Mouse (Mus musculus): ENCODE results near the gene Hdac2. TPM values are rescaled to one million over a fixed set of nuclear protein-coding genes. Genes with fewer than 3 reads are reported as not detected.

Gene Hdac2
- polyA plus RNA-seq, 1 experiment from 2014 or later: 85.9 TPM

DNA sequence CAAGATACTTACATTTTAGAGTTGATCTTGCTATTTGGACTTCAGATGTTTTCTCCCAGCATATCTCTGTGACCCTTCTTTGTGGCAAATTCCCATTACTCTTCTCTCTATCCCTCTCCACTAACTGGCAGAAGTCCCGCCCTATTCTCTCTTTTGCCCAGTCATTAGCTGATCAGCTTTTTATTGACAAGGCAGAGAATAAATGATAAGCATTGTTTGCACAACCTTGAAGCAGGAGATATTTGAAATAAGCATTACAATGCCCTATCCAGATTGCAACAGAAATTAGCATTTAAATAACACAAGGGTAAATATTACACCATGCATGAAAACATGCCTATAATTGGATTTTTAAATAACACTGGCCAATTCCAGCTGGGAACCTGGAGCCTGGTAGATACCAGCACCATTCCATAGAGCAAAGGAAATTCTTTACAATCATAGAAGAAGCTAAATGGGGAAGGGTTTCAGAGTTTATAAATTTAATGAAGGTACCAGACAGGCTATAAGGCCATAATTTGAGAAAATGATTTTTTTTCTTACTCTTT, 14.7 kb upstream of the Hdac2 start:
- Histone ChIP-seq H3K27me3 (ENCODE audit: control insufficient read depth, insufficient read depth, low read length) (no peaks in the 10 kb centered on the region), H3K36me3 (ENCODE audit: control insufficient read depth, insufficient read depth, low read length) (no peaks in the 10 kb centered on the region), H3K4me2 (replicated peaks; ENCODE audit: low read depth) (no peak overlapping the region), H3K27ac (replicated peaks) (no peak overlapping the region), H3K9me3 (ENCODE audit: control insufficient read depth, low read length) (no peaks in the 10 kb centered on the region), H3K4me3 (ENCODE audit: low read depth, low read length) (no peak overlapping the region), H3K9ac (ENCODE audit: low read length) (no peak overlapping the region), H3K4me1 (replicated peaks; ENCODE audit: control insufficient read depth, insufficient read depth) (no peaks in the 10 kb centered on the region)
- WGBS: 85% methylated on average over 1 of the region's 1 CpGs
- ATAC-seq (ENCODE audit: low FRiP score, low TSS enrichment) (no peak), DNase-seq (ENCODE audit: low spot score) (no peak)
- no peak for TF ChIP-seq EP300 (optimal IDR thresholded peaks at IDR 0.05)
- TF ChIP-seq CTCF (IDR thresholded peaks at IDR 0.05; ENCODE audit: low read depth): no peak

- 51% methylated on average over 2 of the region's 2 CpGs for WGBS
- Histone ChIP-seq H3K4me3 (ENCODE audit: low read depth, low read length) (no peak overlapping the region), H3K9ac (ENCODE audit: low read length) (no peak overlapping the region), H3K9me3 (ENCODE audit: control insufficient read depth, low read length) (no peaks in the 10 kb centered on the region), H3K4me1 (replicated peaks; ENCODE audit: control insufficient read depth, insufficient read depth) (no peaks in the 10 kb centered on the region), H3K27me3 (ENCODE audit: control insufficient read depth, insufficient read depth, low read length) (no peaks in the 10 kb centered on the region), H3K4me2 (replicated peaks; ENCODE audit: low read depth) (no peak overlapping the region), H3K27ac (replicated peaks) (no peak overlapping the region), H3K36me3 (ENCODE audit: control insufficient read depth, insufficient read depth, low read length) (no peaks in the 10 kb centered on the region)
- TF ChIP-seq EP300 (optimal IDR thresholded peaks at IDR 0.05) (no peak), CTCF (IDR thresholded peaks at IDR 0.05; ENCODE audit: low read depth) (no peak)
- DNase-seq (ENCODE audit: low spot score): no peak
- ATAC-seq (ENCODE audit: low FRiP score, low TSS enrichment): no peak
These were observed 9.9 kb upstream of the Hdac2 start for GRCm38 (mm10) chr10:36964406-36964805.

DNA sequence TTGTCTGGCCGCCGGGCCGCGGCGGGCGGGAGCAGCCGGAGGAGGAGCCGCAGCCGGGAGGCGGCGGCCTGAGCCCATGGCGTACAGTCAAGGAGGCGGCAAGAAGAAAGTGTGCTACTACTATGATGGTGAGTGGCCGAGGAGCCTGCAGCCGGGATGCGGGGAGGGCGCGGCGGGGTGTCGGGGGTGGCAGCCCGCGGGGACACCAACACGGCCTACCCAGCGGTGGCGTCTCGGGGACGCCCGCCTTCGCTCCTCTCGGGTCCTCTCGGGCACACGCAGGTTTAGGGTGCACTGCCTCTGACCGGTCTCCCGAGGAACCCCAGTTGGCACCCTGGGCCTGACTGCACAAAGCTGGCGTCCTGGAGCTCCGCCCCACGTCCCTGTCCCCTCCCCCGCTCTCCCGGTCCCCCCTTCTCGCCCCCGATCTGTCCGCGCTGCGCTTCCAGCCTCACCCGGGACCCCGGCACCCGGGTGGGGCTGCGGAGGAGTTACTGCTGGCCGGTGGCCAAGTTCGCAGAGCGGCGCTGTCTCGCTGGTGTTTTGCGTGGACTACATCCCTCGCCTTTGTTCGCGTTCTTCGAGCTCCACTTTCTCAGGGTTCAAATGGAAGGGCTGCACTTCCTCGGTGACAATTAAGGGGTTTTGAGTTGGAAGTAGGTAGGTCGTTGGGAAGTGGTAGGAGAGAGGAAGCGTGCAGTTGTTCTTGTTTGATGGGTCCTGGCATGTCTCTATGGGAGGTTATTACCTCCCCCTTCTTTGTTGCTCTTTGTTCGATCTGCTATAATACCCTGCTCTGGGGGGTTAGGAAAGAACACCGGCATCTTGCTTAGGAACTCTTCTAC, 554 bp downstream of the Hdac2 start:
- no peak for TF ChIP-seq CTCF (IDR thresholded peaks at IDR 0.05; ENCODE audit: low read depth)
- no peak for TF ChIP-seq EP300 (optimal IDR thresholded peaks at IDR 0.05)
- Histone ChIP-seq H3K9me3 (ENCODE audit: control insufficient read depth, low read length) (no peaks in the 10 kb centered on the region), H3K4me2 (replicated peaks; ENCODE audit: low read depth) (peak overlapping the region; percentile 75), H3K9ac (ENCODE audit: low read length) (peak overlapping the region; percentile 97), H3K27me3 (ENCODE audit: control insufficient read depth, insufficient read depth, low read length) (no peaks in the 10 kb centered on the region), H3K4me3 (ENCODE audit: low read depth, low read length) (peak overlapping the region; percentile 94), H3K4me1 (replicated peaks; ENCODE audit: control insufficient read depth, insufficient read depth) (no peaks in the 10 kb centered on the region), H3K27ac (replicated peaks) (peak overlapping the region; percentile 98), H3K36me3 (ENCODE audit: control insufficient read depth, insufficient read depth, low read length) (no peaks in the 10 kb centered on the region)
- DNase-seq (ENCODE audit: low spot score) (peak; percentile 79), ATAC-seq (ENCODE audit: low FRiP score, low TSS enrichment) (peak; percentile 88)
- WGBS: under 1% methylated on average over 55 of the region's 63 CpGs

- H3K27me3 ChIP-seq (ENCODE audit: control insufficient read depth, insufficient read depth, low read length): no peaks in the 10 kb centered on the region
- no peaks in the 10 kb centered on the region for H3K36me3 ChIP-seq (ENCODE audit: control insufficient read depth, insufficient read depth, low read length)
- H3K27ac ChIP-seq (replicated peaks): no peak overlapping the region
- H3K4me3 ChIP-seq (ENCODE audit: low read depth, low read length): no peak overlapping the region
- TF ChIP-seq CTCF (IDR thresholded peaks at IDR 0.05; ENCODE audit: low read depth) (peak; percentile 3; the same call in 1 of the 2 replicates), EP300 (optimal IDR thresholded peaks at IDR 0.05) (no peak)
- H3K9me3 ChIP-seq (ENCODE audit: control insufficient read depth, low read length): no peaks in the 10 kb centered on the region
- ATAC-seq (ENCODE audit: low FRiP score, low TSS enrichment) (no peak), DNase-seq (ENCODE audit: low spot score) (no peak)
- no peaks in the 10 kb centered on the region for H3K4me1 ChIP-seq (replicated peaks; ENCODE audit: control insufficient read depth, insufficient read depth)
- 98% methylated on average over 4 of the region's 4 CpGs for WGBS
- H3K4me2 ChIP-seq (replicated peaks; ENCODE audit: low read depth): no peak overlapping the region
- H3K9ac ChIP-seq (ENCODE audit: low read length): no peak overlapping the region
These were observed 7.5 kb downstream of the Hdac2 start for GRCm38 (mm10) chr10:36981866-36982265.

GRCm38 (mm10) chr10:36992149-36992548, 17.8 kb downstream of the Hdac2 start:
- peaks cover 23% of the 10 kb centered on the region for H3K36me3 ChIP-seq (ENCODE audit: control insufficient read depth, insufficient read depth, low read length)
- no peaks in the 10 kb centered on the region for H3K4me1 ChIP-seq (replicated peaks; ENCODE audit: control insufficient read depth, insufficient read depth)
- TF ChIP-seq EP300 (optimal IDR thresholded peaks at IDR 0.05) (no peak), CTCF (IDR thresholded peaks at IDR 0.05; ENCODE audit: low read depth) (no peak)
- no peak for DNase-seq (ENCODE audit: low spot score)
- no peak overlapping the region for H3K9ac ChIP-seq (ENCODE audit: low read length)
- no peak overlapping the region for H3K4me2 ChIP-seq (replicated peaks; ENCODE audit: low read depth)
- 85% methylated on average over 2 of the region's 2 CpGs for WGBS
- no peak overlapping the region for H3K27ac ChIP-seq (replicated peaks)
- no peaks in the 10 kb centered on the region for H3K9me3 ChIP-seq (ENCODE audit: control insufficient read depth, low read length)
- H3K4me3 ChIP-seq (ENCODE audit: low read depth, low read length): no peak overlapping the region
- no peak for ATAC-seq (ENCODE audit: low FRiP score, low TSS enrichment)
- no peaks in the 10 kb centered on the region for H3K27me3 ChIP-seq (ENCODE audit: control insufficient read depth, insufficient read depth, low read length)

DNA sequence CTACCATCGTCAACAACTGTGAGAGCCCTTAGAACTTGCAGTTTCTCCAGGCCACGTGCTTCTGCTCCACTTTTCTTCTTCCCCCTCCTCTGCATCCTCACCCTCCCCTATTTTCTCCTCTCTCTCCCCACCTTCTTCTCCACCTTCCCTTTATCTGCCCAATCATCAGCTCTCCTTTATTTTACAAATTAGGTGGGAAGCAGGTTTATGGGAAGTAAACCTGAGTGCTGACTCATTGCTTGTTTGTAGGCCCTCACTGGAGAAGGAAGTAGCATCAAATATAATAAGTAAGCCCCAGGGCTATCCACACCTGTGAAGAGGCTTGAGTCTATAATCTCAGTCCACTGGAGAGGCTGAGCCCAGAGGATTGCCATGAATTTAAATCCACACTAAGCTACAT, 26.5 kb downstream of the Hdac2 start:
- Histone ChIP-seq H3K4me2 (replicated peaks; ENCODE audit: low read depth) (no peak overlapping the region), H3K27me3 (ENCODE audit: control insufficient read depth, insufficient read depth, low read length) (no peaks in the 10 kb centered on the region), H3K9me3 (ENCODE audit: control insufficient read depth, low read length) (no peaks in the 10 kb centered on the region), H3K4me1 (replicated peaks; ENCODE audit: control insufficient read depth, insufficient read depth) (no peaks in the 10 kb centered on the region), H3K27ac (replicated peaks) (no peak overlapping the region), H3K9ac (ENCODE audit: low read length) (no peak overlapping the region), H3K36me3 (ENCODE audit: control insufficient read depth, insufficient read depth, low read length) (peaks cover 19% of the 10 kb centered on the region), H3K4me3 (ENCODE audit: low read depth, low read length) (no peak overlapping the region)
- ATAC-seq (ENCODE audit: low FRiP score, low TSS enrichment): no peak
- 91% methylated on average over 2 of the region's 2 CpGs for WGBS
- no peak for TF ChIP-seq EP300 (optimal IDR thresholded peaks at IDR 0.05)
- no peak for TF ChIP-seq CTCF (IDR thresholded peaks at IDR 0.05; ENCODE audit: low read depth)
- no peak for DNase-seq (ENCODE audit: low spot score)
